Mouse (Mus musculus) forebrain, embryonic 15.5 days (tissue): ENCODE measurements around the gene Lpcat3. TPM values are rescaled to one million over a fixed set of nuclear protein-coding genes. Genes with fewer than 3 reads are reported as not detected.

Experiments used
- ATAC-seq: fragments of 200-750 bp; cut with Nextera tagmentation; replicated peaks from 2 replicates; pipeline ENCODE4 v1.8.0; 2017; ENCODE audit warnings: mild to moderate bottlenecking, moderate TSS enrichment, moderate library complexity
- H3K27ac ChIP-seq: fragments of 300-500 bp; sonication (generic); replicated peaks from 2 replicates; pipeline ENCODE4 v1.5.1; 2015; ENCODE audit warnings: mild to moderate bottlenecking, inconsistent platforms
- H3K27me3 ChIP-seq: fragments of 300-500 bp; sonication (generic); 2 replicates; pipeline ENCODE4 v1.6.1; 2015; ENCODE audit warnings: inconsistent platforms
- H3K36me3 ChIP-seq: fragments of 300-500 bp; sonication (generic); 2 replicates; pipeline ENCODE4 v1.6.1; 2015; ENCODE audit warnings: mild to moderate bottlenecking, inconsistent platforms
- H3K4me1 ChIP-seq: fragments of 300-500 bp; sonication (generic); 2 replicates; pipeline ENCODE4 v1.6.1; 2015; ENCODE audit warnings: inconsistent platforms
- H3K4me2 ChIP-seq: fragments of 300-500 bp; sonication (generic); replicated peaks from 2 replicates; pipeline ENCODE4 v1.6.1; 2015; ENCODE audit warnings: mild to moderate bottlenecking, inconsistent platforms
- H3K4me3 ChIP-seq: fragments of 300-500 bp; sonication (generic); 2 replicates; pipeline ENCODE4 v1.5.1; 2015; ENCODE audit warnings: mild to moderate bottlenecking, inconsistent platforms
- H3K9ac ChIP-seq: fragments of 300-500 bp; sonication (generic); replicated peaks from 2 replicates; pipeline ENCODE4 v1.6.1; 2015; ENCODE audit warnings: mild to moderate bottlenecking, inconsistent platforms
- H3K9me3 ChIP-seq: fragments of 300-500 bp; sonication (generic); 2 replicates; pipeline ENCODE4 v1.6.1; 2016; ENCODE audit warnings: inconsistent platforms
- WGBS: fragments of 180-500 bp; shearing (Covaris S2); methylation state at CpG from one replicate; pipeline ENCODE4 v1.1.7; 2015; ENCODE audit warnings: mixed read lengths; 5-methylcytosine and 5-hydroxymethylcytosine counted together
- microRNA counts: library from miRNA; unstranded; fragments of <30 nt; microRNA quantifications from one replicate; lab custom pipeline; 2016
- microRNA-seq: library from miRNA; unstranded; fragments of <30 nt; microRNA quantifications from one replicate; pipeline ENCODE4, GENCODE M21; 2016
- polyA plus RNA-seq: library from polyadenylated mRNA; unstranded; fragments of >200 nt; fragmentation: Nextera tagmentation; extraction: Ambion mirVana; gene quantifications from 2 replicates; pipeline ENCODE4 v1.2.1, GENCODE M21; 2015

The Lpcat3 gene
- polyA plus RNA-seq, 1 experiment from 2014 or later, result 34.6 TPM

- Histone ChIP-seq H3K4me2 (peak overlapping the region; percentile 97), H3K4me3 (peak overlapping the region; percentile 57), H3K36me3 (peaks cover 40% of the 10 kb centered on the region), H3K27me3 (no peaks in the 10 kb centered on the region), H3K27ac (peak overlapping the region; percentile 91), H3K9ac (peak overlapping the region; percentile 85), H3K9me3 (no peaks in the 10 kb centered on the region), H3K4me1 (peaks cover 29% of the 10 kb centered on the region)
- peak; percentile 84 for ATAC-seq
- under 1% methylated on average over 85 of the region's 85 CpGs for WGBS
Measured at GRCm38 (mm10) chr6:124745490-124746295, 82.9 kb downstream of the Lpcat3 start.

- H3K27me3 ChIP-seq, result no peaks in the 10 kb centered on the region
- peaks cover 40% of the 10 kb centered on the region for H3K36me3 ChIP-seq
- peak; percentile 4; the same call in 1 of the 2 replicates for ATAC-seq
- 18% methylated on average over 8 of the region's 8 CpGs for WGBS
- peaks cover 29% of the 10 kb centered on the region for H3K4me1 ChIP-seq
- peak overlapping the region; percentile 57 for H3K4me3 ChIP-seq
- peak overlapping the region; percentile 97 for H3K4me2 ChIP-seq
- peak overlapping the region; percentile 91 for H3K27ac ChIP-seq
- no peaks in the 10 kb centered on the region for H3K9me3 ChIP-seq
- peak overlapping the region; percentile 85 for H3K9ac ChIP-seq
Measured at GRCm38 (mm10) chr6:124746296-124746605, 83.4 kb downstream of the Lpcat3 start.

GRCm38 (mm10) chr6:124746654-124747632, 84.1 kb downstream of the Lpcat3 start:
- Histone ChIP-seq H3K4me3 (peak overlapping the region; percentile 57; the same call in 1 of the 2 replicates), H3K9me3 (no peaks in the 10 kb centered on the region), H3K27me3 (no peaks in the 10 kb centered on the region), H3K36me3 (peaks cover 40% of the 10 kb centered on the region), H3K4me1 (peaks cover 24% of the 10 kb centered on the region), H3K9ac (no peak overlapping the region), H3K4me2 (peak overlapping the region; percentile 97), H3K27ac (peak overlapping the region; percentile 91)
- ATAC-seq, result no peak; the same call in 1 of the 2 replicates
- 89% methylated on average over 7 of the region's 7 CpGs for WGBS

GRCm38 (mm10) chr6:124750405-124750804, 87.6 kb downstream of the Lpcat3 start:
- H3K4me2 ChIP-seq, result no peak overlapping the region
- peaks cover 24% of the 10 kb centered on the region for H3K36me3 ChIP-seq
- no peaks in the 10 kb centered on the region for H3K27me3 ChIP-seq
- WGBS, result 88% methylated on average over 8 of the region's 8 CpGs
- H3K9me3 ChIP-seq, result no peaks in the 10 kb centered on the region
- no peak for ATAC-seq
- no peak overlapping the region for H3K9ac ChIP-seq
- H3K27ac ChIP-seq, result no peak overlapping the region
- no peak overlapping the region for H3K4me3 ChIP-seq
- H3K4me1 ChIP-seq, result peaks cover 38% of the 10 kb centered on the region

GRCm38 (mm10) chr6:124753861-124754260, 91.0 kb downstream of the Lpcat3 start:
- peaks cover 47% of the 10 kb centered on the region for H3K4me1 ChIP-seq
- ATAC-seq, result no peak
- no peak overlapping the region for H3K9ac ChIP-seq
- no peak overlapping the region for H3K4me3 ChIP-seq
- H3K36me3 ChIP-seq, result peaks cover 7% of the 10 kb centered on the region; the same call in 1 of the 2 replicates
- H3K9me3 ChIP-seq, result no peaks in the 10 kb centered on the region
- H3K27me3 ChIP-seq, result no peaks in the 10 kb centered on the region
- 95% methylated on average over 2 of the region's 2 CpGs for WGBS
- no peak overlapping the region for H3K4me2 ChIP-seq
- H3K27ac ChIP-seq, result no peak overlapping the region

MicroRNA genes within 50 kb of the gene (microRNA counts, 519-probe panel; counts per million panel counts)
- microRNA mmu-miR-141 (lab: Ali Mortazavi, UCI) (769 counts per million, percentile 4 among the panel's probes with 10 or more counts), microRNA mmu-miR-200c (lab: Ali Mortazavi, UCI) (1,961 counts per million, percentile 22 among the panel's probes with 10 or more counts)

Small RNA genes within 50 kb of the gene (microRNA-seq; reads per million reads assigned to microRNA genes)
- gene Mir141 (15.2 reads per million, percentile 30 among the genes with 10 or more reads in this experiment), gene Mir200c (75.8 reads per million, percentile 49 among the genes with 10 or more reads in this experiment)

Other genes starting within 250 kb of the Lpcat3 start
- gene Pex5, start 248.0 kb upstream of the Lpcat3 start, polyA plus RNA-seq, result 82.9 and 84.4 TPM in 2 replicates
- gene Clstn3, start 198.2 kb upstream of the Lpcat3 start, polyA plus RNA-seq, result 54.7 and 62.1 TPM in 2 replicates
- gene C1rl, start 169.9 kb upstream of the Lpcat3 start, polyA plus RNA-seq, result 0.06 and 0.08 TPM in 2 replicates
- 0.14 and 0.43 TPM in 2 replicates for gene C1ra, start 150.6 kb upstream of the Lpcat3 start, polyA plus RNA-seq
- 0.34 and 0.47 TPM in 2 replicates for gene C1s1, start 120.7 kb upstream of the Lpcat3 start, polyA plus RNA-seq
- gene C1rb, start 92.7 kb upstream of the Lpcat3 start, polyA plus RNA-seq, result 0.08 TPM in 1 of 2 replicates, not detected in the other
- 0.15 and 0.18 TPM in 2 replicates for gene C1s2, start 26.9 kb upstream of the Lpcat3 start, polyA plus RNA-seq
- 153 and 160 TPM in 2 replicates for gene Emg1, start 49.2 kb downstream of the Lpcat3 start, polyA plus RNA-seq
- gene Phb2, start 49.3 kb downstream of the Lpcat3 start, polyA plus RNA-seq, result 271 and 275 TPM in 2 replicates
- gene Ptpn6, start 75.7 kb downstream of the Lpcat3 start, polyA plus RNA-seq, result 3.2 and 4.4 TPM in 2 replicates
- gene Grcc10, start 78.3 kb downstream of the Lpcat3 start, polyA plus RNA-seq, result 652 and 676 TPM in 2 replicates
- not detected in 2 replicates for gene Gm45234, start 93.0 kb downstream of the Lpcat3 start, polyA plus RNA-seq
- gene Atn1, start 93.5 kb downstream of the Lpcat3 start, polyA plus RNA-seq, result 22.3 and 24.5 TPM in 2 replicates
- gene Eno2, start 106.6 kb downstream of the Lpcat3 start, polyA plus RNA-seq, result 40.1 and 44.2 TPM in 2 replicates
- gene Lrrc23, start 116.7 kb downstream of the Lpcat3 start, polyA plus RNA-seq, result 3.7 and 4.8 TPM in 2 replicates
- 4.4 and 5.0 TPM in 2 replicates for gene Spsb2, start 145.6 kb downstream of the Lpcat3 start, polyA plus RNA-seq
- 352 and 365 TPM in 2 replicates for gene Tpi1, start 151.3 kb downstream of the Lpcat3 start, polyA plus RNA-seq
- 194 and 200 TPM in 2 replicates for gene Usp5, start 166.5 kb downstream of the Lpcat3 start, polyA plus RNA-seq
- gene Cdca3, start 166.5 kb downstream of the Lpcat3 start, polyA plus RNA-seq, result 100 and 106 TPM in 2 replicates
- gene Gnb3, start 177.2 kb downstream of the Lpcat3 start, polyA plus RNA-seq, result 0.23 and 1.8 TPM in 2 replicates
- 15.3 and 15.7 TPM in 2 replicates for gene P3h3, start 194.7 kb downstream of the Lpcat3 start, polyA plus RNA-seq
- 25.2 and 25.9 TPM in 2 replicates for gene Gpr162, start 201.0 kb downstream of the Lpcat3 start, polyA plus RNA-seq
- 0.15 TPM in 1 of 2 replicates, not detected in the other for gene Cd4, start 225.2 kb downstream of the Lpcat3 start, polyA plus RNA-seq
- 2.6 and 3.3 TPM in 2 replicates for gene Lag3, start 248.7 kb downstream of the Lpcat3 start, polyA plus RNA-seq